Mouse (Mus musculus): ENCODE results near the gene Tcap.

Tcap gene

DNA sequence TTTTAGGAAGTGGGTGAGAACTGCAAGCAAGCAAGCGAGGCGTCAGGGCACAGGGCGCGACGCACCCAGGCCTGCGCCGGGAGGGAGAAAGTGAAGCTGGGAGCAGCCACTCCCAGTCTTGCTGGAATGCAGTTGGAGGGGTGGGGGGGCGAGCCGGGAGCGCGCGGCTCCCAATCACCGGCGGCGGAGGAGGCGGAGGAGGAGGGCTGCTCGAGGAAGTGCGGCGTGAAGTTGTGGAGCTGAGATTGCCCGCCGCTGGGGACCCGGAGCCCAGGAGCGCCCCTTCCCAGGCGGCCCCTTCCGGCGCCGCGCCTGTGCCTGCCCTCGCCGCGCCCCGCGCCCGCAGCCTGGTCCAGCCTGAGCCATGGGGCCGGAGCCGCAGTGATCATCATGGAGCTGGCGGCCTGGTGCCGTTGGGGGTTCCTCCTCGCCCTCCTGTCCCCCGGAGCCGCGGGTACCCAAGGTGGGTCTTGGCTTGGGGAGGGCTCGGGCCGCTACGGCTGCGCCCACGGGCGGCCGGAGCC lies 28.7 kb downstream of the Tcap start, which contains the start of gene Erbb2:
Gene Erbb2 (plus strand): TSS at position 198 of the 524 bp plus-strand sequence.
- DNase-seq (ENCODE audit: low read depth, low spot score), result no peak

DNA sequence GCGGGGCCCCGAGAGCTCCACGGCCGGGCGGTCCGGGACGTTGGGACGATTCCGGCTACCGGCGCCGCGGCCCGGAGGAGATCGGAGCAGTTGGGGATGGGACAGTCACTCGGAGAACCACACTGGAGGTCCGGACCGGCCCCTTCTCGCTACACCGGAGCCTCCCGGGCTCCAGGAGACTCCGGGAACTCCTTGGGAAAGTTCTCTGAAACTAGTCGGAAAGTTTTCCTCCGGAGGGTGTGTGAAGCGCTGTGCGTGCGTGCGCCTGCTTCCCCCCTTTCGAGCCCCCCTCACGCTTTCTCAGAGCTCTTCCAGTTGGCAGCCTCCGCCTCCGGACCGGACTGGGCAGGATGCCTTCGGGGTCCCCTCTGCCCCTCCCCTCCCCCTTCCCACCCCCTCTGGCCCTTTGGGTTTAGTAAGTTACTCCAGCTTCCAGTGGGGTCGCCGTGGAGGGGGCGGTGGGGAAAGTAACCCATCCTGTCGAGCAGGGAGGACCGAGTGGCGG lies 29.2 kb downstream of the Tcap start:
- no peak for DNase-seq (ENCODE audit: low read depth, low spot score)

DNA sequence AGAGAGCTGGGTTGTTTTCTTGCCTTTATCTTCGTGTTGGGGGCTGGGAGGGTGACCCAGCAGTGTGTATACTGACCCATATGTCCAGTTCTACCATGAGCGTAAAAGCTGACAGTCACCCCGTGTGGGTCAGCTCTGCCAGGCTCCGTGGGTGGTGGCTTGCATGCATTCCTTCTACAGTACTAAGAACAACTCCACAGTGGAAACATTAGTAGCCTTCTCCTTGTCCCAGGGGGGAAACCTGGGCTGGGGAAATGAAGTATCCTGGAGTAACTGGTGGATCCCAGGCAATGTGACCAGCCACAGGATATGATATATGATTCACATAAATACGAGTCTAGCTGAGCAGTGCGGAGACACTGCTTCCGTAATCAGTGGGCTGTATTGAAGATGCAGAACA lies 30.1 kb downstream of the Tcap start:
- DNase-seq (ENCODE audit: low read depth, low spot score), result no peak

GRCm38 (mm10) chr11:98414162-98414561 lies 30.6 kb downstream of the Tcap start:
- DNase-seq (ENCODE audit: low read depth, low spot score), result no peak

GRCm38 (mm10) chr11:98417074-98417473 lies 33.5 kb downstream of the Tcap start:
- DNase-seq (ENCODE audit: low read depth, low spot score), result no peak

- DNase-seq (ENCODE audit: low read depth, low spot score), result no peak
Measured at GRCm38 (mm10) chr11:98418273-98418672, 34.7 kb downstream of the Tcap start.

DNA sequence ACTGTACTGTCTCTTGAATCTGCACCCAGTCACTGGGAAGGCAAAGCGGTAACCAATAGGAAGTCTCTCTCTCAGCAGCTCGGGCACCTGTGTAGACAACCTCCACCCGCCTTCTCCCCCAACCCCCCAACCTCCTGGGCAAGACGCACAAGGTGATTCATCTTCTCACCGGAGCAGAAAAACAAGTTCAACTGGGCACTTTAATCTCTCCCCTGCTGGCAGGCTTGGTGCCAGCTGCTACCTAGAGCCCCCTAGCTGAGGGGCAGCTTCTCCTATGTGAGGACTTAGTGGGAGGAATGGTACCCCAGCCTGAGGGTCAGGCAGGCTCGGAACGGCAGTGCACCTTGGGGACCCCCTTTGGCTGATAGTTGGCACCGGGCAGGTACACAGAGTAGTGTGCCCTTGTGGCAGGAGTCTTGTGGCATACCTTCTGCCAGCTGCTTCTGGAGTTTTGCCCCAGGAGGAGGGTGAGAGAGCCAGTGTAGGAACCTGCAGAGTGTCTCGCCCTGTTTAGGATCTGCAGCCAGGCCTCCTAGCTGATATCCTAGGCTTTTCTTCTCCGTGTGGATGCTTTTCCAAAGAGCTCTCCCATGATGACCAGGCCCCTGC lies 35.4 kb downstream of the Tcap start:
- no peak for DNase-seq (ENCODE audit: low read depth, low spot score)

DNA sequence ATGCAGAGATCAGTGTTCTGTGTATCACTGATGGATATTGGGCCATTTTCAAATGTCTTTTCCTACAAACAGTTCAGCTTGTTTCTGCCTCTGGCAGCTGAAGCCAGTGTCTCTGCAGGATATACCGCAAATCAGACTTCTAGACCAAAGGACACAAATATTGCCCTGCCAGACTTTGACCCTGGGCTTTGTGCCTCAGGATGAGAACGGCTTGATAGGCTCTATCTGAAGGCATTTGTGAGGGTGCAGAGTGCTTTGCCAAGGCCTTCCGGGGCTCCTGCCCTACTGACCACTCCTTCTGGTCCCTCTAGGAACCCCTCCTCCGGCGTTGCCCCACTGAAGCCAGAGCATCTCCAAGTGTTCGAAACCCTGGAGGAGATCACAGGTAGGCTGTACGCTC lies 43.0 kb downstream of the Tcap start:
- no peak for DNase-seq (ENCODE audit: low read depth, low spot score)

- DNase-seq (ENCODE audit: low read depth, low spot score), result no peak
Measured at GRCm38 (mm10) chr11:98428436-98428835, 44.8 kb downstream of the Tcap start.

DNA sequence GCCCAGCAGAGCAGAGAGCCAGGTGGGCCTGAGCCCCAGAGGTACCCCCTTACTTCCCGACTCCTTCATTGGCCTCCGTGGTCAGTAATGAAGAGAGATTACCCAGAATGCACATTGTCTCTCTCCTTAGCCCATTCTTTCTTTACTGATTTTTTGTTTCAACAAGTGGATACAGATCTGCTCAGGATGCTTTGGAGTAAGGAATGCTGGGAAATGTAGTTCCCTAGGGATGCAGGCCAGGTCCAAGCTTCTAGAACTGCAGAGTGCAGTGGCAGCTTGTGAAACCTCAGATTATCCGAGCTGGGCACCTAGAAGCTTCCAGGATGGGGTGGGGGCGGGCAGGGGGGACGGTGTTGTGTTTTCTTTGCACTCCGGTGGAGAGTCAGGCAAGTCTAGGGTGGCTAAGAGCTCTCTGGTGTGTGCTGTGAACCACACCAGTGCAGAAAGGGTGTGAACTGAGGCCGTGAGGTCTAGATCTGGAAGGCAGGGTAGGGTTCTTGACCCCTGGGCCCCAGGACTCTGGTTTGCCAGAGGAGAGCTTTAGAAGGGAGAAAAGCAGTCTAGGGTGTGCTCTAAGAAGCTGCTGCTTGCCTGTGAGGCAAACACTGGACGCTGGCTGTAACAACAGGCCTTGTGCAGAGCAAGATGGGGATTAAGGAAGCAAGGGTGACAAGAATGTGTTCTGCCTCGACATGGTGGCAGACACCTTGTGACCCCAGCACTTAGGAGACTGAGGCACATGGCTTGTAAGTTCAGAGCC lies 48.3 kb downstream of the Tcap start:
- no peak for DNase-seq (ENCODE audit: low read depth, low spot score)
